Mouse (Mus musculus): ENCODE results near the gene Nr6a1. TPM values are rescaled to one million over a fixed set of nuclear protein-coding genes. Genes with fewer than 3 reads are reported as not detected.

The Nr6a1 gene
- polyA plus RNA-seq, 1 experiment from 2014 or later, result 2.3 TPM

GRCm38 (mm10) chr2:38817487-38817886 is 110.0 kb downstream of the Nr6a1 start:
- no peak overlapping the region for H3K9ac ChIP-seq (replicated peaks)
- no peaks in the 10 kb centered on the region for H3K36me3 ChIP-seq
- 73% methylated on average over 4 of the region's 4 CpGs for WGBS
- H3K27me3 ChIP-seq (replicated peaks), result no peaks in the 10 kb centered on the region
- no peak overlapping the region for H3K4me2 ChIP-seq
- H3K4me1 ChIP-seq, result no peaks in the 10 kb centered on the region
- no peak for ATAC-seq (ENCODE audit: low FRiP score)
- no peaks in the 10 kb centered on the region for H3K9me3 ChIP-seq (replicated peaks)
- H3K4me3 ChIP-seq (replicated peaks), result no peak overlapping the region
- no peak overlapping the region for H3K27ac ChIP-seq (replicated peaks)

DNA sequence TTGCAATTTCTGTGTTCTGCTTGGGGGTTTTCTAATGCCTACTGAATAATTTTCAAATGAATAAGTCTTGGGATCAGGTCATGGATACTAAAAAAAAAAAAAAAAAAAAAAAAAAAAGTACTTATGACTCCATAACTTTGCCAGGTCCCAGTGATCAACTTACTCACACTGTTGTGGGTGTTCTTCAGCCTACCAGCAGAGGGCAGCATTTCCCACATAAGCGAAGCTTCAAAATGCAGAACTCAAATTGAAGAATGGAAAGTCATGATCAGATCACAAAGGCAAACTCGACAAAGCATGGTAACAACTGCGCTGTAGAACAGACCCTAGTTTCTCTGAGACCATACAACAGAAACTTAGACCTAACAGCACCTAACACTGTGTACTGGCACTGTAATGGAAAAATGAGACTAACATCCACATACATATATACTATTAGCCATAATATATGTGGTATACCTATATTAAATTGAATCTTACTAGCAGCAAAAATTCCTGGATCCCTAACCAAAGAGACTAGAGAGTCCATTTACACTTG is 130.3 kb downstream of the Nr6a1 start:
- Histone ChIP-seq H3K4me2 (no peak overlapping the region), H3K4me1 (no peaks in the 10 kb centered on the region)
- ATAC-seq (ENCODE audit: low FRiP score), result peak; percentile 47; the same call in 1 of the 2 replicates

DNA sequence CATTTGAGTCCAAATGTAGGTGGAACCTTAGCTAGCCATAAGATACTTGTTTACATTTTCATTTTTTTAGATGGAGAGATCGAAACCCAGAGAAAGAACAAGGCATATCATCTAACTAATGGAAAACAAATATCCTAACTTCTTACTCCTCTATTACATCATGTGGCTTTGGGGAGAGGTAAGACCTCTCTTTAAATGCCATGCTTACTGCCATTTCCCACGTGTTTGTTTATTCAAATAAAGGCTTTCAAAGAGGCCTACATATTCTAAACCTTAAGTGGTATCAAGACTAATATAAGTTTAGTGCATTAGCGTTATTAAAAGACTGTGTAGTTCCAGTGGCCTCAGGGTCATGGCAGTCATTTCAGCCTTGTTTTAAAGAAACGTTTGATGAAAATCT is 140.2 kb downstream of the Nr6a1 start:
- Histone ChIP-seq H3K4me3 (replicated peaks) (no peak overlapping the region), H3K4me1 (0 out of 2 replicates have a peak, but pooled peaks cover 5% of the 10 kb centered on the region), H3K27me3 (replicated peaks) (no peaks in the 10 kb centered on the region), H3K36me3 (no peaks in the 10 kb centered on the region), H3K27ac (replicated peaks) (no peak overlapping the region), H3K4me2 (no peak overlapping the region), H3K9ac (replicated peaks) (no peak overlapping the region), H3K9me3 (replicated peaks) (no peaks in the 10 kb centered on the region)
- 66% methylated on average over 4 of the region's 4 CpGs for WGBS
- ATAC-seq (ENCODE audit: low FRiP score), result no peak

More for the DNA sequence above, 130.3 kb downstream of the Nr6a1 start:
- no peak overlapping the region for H3K27ac ChIP-seq (replicated peaks)
- WGBS, result 23% methylated on average over 3 of the region's 3 CpGs
- H3K36me3 ChIP-seq, result no peaks in the 10 kb centered on the region
- H3K27me3 ChIP-seq (replicated peaks), result no peaks in the 10 kb centered on the region
- H3K9ac ChIP-seq (replicated peaks), result no peak overlapping the region
- no peaks in the 10 kb centered on the region for H3K9me3 ChIP-seq (replicated peaks)
- H3K4me3 ChIP-seq (replicated peaks), result no peak overlapping the region

GRCm38 (mm10) chr2:38786216-38786960 is 141.1 kb downstream of the Nr6a1 start:
- no peak for ATAC-seq (ENCODE audit: low FRiP score)
- Histone ChIP-seq H3K27me3 (replicated peaks) (no peaks in the 10 kb centered on the region), H3K9me3 (replicated peaks) (no peaks in the 10 kb centered on the region), H3K4me2 (no peak overlapping the region), H3K9ac (replicated peaks) (no peak overlapping the region), H3K36me3 (no peaks in the 10 kb centered on the region), H3K4me1 (0 out of 2 replicates have a peak, but pooled peaks cover 9% of the 10 kb centered on the region), H3K27ac (replicated peaks) (no peak overlapping the region), H3K4me3 (replicated peaks) (no peak overlapping the region)
- 45% methylated on average over 5 of the region's 5 CpGs for WGBS

DNA sequence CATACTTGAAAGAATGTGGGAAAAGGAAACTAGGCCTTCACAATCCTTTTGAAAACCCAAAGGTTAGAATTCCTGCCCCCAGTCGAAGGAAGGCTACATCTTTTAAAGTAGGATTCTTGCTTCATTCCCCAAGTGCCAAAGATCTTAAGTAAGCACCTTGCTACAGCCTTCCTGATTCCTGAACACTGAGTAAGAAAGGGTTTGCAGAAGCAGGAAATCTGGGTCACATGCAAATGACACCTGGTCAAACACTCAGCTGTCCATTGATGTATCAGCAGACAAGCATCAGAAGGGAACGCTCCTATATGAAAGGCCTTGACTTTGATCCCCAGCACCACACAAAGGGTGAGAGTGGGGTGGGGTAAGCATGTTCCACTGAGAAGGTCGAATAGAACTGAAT is 142.4 kb downstream of the Nr6a1 start:
- no peaks in the 10 kb centered on the region for H3K27me3 ChIP-seq (replicated peaks)
- 61% methylated on average over 3 of the region's 3 CpGs for WGBS
- ATAC-seq (ENCODE audit: low FRiP score), result no peak
- 0 out of 2 replicates have a peak, but pooled peaks cover 9% of the 10 kb centered on the region for H3K4me1 ChIP-seq
- H3K9ac ChIP-seq (replicated peaks), result no peak overlapping the region
- H3K9me3 ChIP-seq (replicated peaks), result no peaks in the 10 kb centered on the region
- H3K27ac ChIP-seq (replicated peaks), result no peak overlapping the region
- H3K36me3 ChIP-seq, result no peaks in the 10 kb centered on the region
- no peak overlapping the region for H3K4me3 ChIP-seq (replicated peaks)
- no peak overlapping the region for H3K4me2 ChIP-seq

DNA sequence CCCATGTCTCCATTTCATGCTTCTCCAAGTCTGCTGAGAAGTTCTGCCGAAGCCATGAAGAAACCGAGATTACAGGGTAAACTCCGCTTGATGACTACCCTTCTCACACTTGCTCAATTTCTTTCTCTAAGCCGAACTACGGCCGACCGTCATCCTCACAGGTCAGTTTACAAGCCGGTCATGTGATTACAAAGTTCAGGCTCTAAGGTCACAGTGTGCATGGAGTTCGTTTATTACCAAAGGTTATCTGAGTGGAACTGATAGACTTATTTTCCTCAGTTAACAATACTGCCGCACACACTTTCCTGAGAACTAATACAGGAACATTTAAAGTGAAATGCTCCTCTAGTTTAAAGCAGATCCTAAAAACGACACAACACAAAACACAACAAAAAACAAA is 143.1 kb downstream of the Nr6a1 start:
- Histone ChIP-seq H3K9me3 (replicated peaks) (no peaks in the 10 kb centered on the region), H3K4me2 (no peak overlapping the region), H3K9ac (replicated peaks) (no peak overlapping the region), H3K27me3 (replicated peaks) (no peaks in the 10 kb centered on the region), H3K4me3 (replicated peaks) (no peak overlapping the region), H3K4me1 (0 out of 2 replicates have a peak, but pooled peaks cover 9% of the 10 kb centered on the region), H3K27ac (replicated peaks) (no peak overlapping the region), H3K36me3 (no peaks in the 10 kb centered on the region)
- WGBS, result 19% methylated on average over 11 of the region's 11 CpGs
- ATAC-seq (ENCODE audit: low FRiP score), result no peak

DNA sequence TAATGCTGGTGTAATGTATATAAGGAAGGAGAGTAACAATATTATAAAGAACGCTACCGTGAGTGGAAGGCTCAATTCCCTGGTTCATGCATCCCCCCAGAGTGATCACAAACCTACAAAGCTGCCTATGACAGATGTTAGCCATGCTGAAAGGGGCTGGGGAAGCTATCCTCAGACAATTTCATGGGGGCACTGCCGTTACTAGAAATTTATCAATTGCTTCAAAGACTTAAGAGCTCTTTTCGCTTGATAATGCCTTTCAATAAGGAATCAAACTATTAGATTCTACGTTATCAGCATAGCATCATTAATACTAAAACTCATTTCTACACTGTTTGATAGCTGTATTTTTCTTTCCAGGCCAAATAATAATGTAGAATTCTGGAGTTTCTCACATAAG is 144.1 kb downstream of the Nr6a1 start:
- Histone ChIP-seq H3K4me3 (replicated peaks) (no peak overlapping the region), H3K27ac (replicated peaks) (no peak overlapping the region), H3K9me3 (replicated peaks) (no peaks in the 10 kb centered on the region), H3K4me2 (no peak overlapping the region), H3K27me3 (replicated peaks) (no peaks in the 10 kb centered on the region), H3K4me1 (0 out of 2 replicates have a peak, but pooled peaks cover 9% of the 10 kb centered on the region), H3K9ac (replicated peaks) (no peak overlapping the region), H3K36me3 (no peaks in the 10 kb centered on the region)
- ATAC-seq (ENCODE audit: low FRiP score), result no peak
- WGBS, result 38% methylated on average over 5 of the region's 5 CpGs

DNA sequence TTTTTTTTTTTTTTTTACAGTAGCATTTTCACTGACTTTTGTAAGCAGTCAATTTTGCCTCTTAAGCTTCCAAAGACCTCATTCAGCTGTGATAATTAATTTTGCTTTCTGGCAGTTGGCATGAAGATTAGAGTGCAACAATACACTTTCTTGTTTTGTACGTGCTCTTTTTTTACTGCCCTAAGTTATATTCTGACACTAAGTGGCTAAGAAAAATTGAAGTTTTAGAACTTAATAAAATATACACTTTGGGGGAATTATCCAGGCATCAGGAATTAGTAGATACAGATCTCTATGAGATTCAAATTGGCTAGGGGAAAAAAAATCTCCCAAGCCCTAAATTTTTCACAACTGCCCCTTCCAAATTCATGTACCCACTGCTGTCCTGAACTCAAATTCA is 144.8 kb downstream of the Nr6a1 start:
- Histone ChIP-seq H3K27me3 (replicated peaks) (no peaks in the 10 kb centered on the region), H3K9me3 (replicated peaks) (no peaks in the 10 kb centered on the region), H3K36me3 (no peaks in the 10 kb centered on the region), H3K27ac (replicated peaks) (no peak overlapping the region), H3K4me3 (replicated peaks) (no peak overlapping the region), H3K9ac (replicated peaks) (no peak overlapping the region), H3K4me2 (no peak overlapping the region), H3K4me1 (0 out of 2 replicates have a peak, but pooled peaks cover 9% of the 10 kb centered on the region)
- no peak for ATAC-seq (ENCODE audit: low FRiP score)
- WGBS, result 7% methylated on average over 1 of the region's 1 CpGs

DNA sequence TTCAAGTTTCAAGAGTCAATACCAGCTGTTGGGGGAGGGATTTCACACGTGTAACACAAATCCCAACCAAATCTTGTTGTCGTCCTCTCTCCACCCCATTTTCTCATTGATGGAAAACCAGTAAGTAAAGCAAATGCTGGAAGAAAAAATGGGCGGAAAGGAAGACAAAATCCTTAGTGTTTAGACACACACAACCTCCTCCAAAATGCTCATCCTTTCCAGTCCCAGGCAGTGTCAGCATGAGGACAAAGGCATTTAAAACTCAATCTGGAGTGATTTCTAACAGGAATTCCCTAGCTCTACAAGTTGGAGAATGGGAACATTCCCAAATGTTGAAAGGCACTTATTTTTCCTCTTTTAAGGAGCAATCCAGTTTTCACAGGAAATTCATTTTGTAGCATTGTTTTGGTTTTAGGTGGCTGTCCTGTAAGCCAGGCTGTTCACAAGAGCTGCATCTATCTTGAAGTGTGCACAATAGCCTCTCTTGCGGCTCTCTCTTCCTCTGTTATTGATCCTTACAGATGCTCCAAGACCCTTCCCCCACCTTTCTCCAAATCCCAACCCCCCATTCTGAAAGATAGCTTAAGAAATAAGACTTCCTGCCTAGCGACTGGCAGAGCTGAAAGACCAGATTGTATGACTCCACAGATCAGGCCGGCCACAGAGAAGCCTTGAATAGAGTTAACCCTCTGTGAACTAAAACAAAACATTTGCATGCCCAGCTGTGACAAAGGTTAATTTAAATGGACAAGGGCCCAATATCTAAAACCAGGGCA is 145.4 kb downstream of the Nr6a1 start:
- no peak overlapping the region; the same call in 1 of the 2 replicates for H3K4me2 ChIP-seq

DNA sequence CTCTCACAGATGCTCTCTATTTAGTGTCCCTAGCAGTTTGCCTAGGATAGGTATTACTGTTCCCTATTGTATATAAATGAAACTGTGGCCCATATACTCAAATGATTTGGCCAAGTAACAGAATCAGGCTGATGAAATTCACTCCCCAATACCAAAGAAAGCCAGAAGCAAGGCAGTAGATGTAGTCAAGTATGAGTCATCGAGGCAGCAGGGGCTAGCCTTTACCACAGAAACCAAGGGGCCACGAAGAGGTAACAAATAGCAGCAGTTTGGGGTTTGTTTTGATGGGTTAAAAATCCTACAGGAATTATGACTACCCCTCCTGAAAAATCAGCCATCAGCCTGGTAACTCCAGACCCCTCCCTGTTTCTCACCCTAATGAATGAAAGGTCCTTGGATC is 147.5 kb downstream of the Nr6a1 start:
- ATAC-seq (ENCODE audit: low FRiP score), result no peak
- Histone ChIP-seq H3K9ac (replicated peaks) (no peak overlapping the region), H3K27me3 (replicated peaks) (no peaks in the 10 kb centered on the region), H3K36me3 (no peaks in the 10 kb centered on the region), H3K4me1 (0 out of 2 replicates have a peak, but pooled peaks cover 6% of the 10 kb centered on the region), H3K4me3 (replicated peaks) (no peak overlapping the region), H3K4me2 (no peak overlapping the region), H3K9me3 (replicated peaks) (no peaks in the 10 kb centered on the region), H3K27ac (replicated peaks) (no peak overlapping the region)
- WGBS, result 78% methylated on average over 2 of the region's 2 CpGs

More for the DNA sequence above, 145.4 kb downstream of the Nr6a1 start:
- H3K4me1 ChIP-seq, result 0 out of 2 replicates have a peak, but pooled peaks cover 9% of the 10 kb centered on the region
- H3K27me3 ChIP-seq (replicated peaks), result no peaks in the 10 kb centered on the region
- H3K9ac ChIP-seq (replicated peaks), result no peak overlapping the region
- no peak for ATAC-seq (ENCODE audit: low FRiP score)
- H3K9me3 ChIP-seq (replicated peaks), result no peaks in the 10 kb centered on the region
- no peaks in the 10 kb centered on the region for H3K36me3 ChIP-seq
- H3K4me3 ChIP-seq (replicated peaks), result no peak overlapping the region
- WGBS, result 14% methylated on average over 6 of the region's 6 CpGs
- no peak overlapping the region; the same call in 1 of the 2 replicates for H3K27ac ChIP-seq (replicated peaks)

DNA sequence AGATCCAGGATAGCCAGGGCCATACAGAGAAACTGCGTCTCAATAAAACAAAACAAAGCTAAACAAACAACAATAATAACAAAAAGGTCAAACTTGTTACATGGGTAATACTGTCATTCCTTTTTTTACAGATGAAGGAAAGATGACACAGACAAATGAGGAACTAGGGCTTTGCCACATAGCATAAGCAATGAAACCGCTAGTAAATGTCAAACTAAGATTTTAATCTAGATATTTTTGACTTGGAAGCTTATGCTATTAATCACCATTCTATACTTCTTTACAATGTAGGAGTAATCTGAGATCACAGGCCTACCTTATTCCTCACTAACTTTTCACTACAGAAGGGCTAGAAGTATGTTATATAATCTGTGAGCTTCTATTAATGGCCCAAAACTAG is 150.2 kb downstream of the Nr6a1 start:
- no peak for ATAC-seq (ENCODE audit: low FRiP score)
- no peak overlapping the region for H3K27ac ChIP-seq (replicated peaks)
- H3K9me3 ChIP-seq (replicated peaks), result no peaks in the 10 kb centered on the region
- no peaks in the 10 kb centered on the region for H3K27me3 ChIP-seq (replicated peaks)
- no peak overlapping the region for H3K4me3 ChIP-seq (replicated peaks)
- H3K4me2 ChIP-seq, result no peak overlapping the region
- H3K9ac ChIP-seq (replicated peaks), result no peak overlapping the region
- H3K36me3 ChIP-seq, result no peaks in the 10 kb centered on the region
- WGBS, result 99% methylated on average over 2 of the region's 2 CpGs
- 0 out of 2 replicates have a peak, but pooled peaks cover 4% of the 10 kb centered on the region for H3K4me1 ChIP-seq

Measured in neural tube, embryonic 15.5 days (tissue).